Mouse (Mus musculus): Measurements from ENCODE around the gene Thpo. TPM values are rescaled to one million over a fixed set of nuclear protein-coding genes. Genes with fewer than 3 reads are reported as not detected.

The Thpo gene
- total and polyA plus RNA-seq, 2 experiments from 2014 or later = 1.0 to 1.6 TPM

- no peak overlapping the region for H3K4me2 ChIP-seq (ENCODE audit: low read depth, low read length)
- WGBS = 71% methylated on average over 1 of the region's 1 CpGs
- no peak overlapping the region for H3K4me3 ChIP-seq (ENCODE audit: low read length)
- no peak for ATAC-seq
- H3K27ac ChIP-seq = no peak overlapping the region
- no peaks in the 10 kb centered on the region for H3K27me3 ChIP-seq (ENCODE audit: insufficient read depth, low read length)
- H3K9me3 ChIP-seq (ENCODE audit: low read length) = no peaks in the 10 kb centered on the region
- no peak for DNase-seq (ENCODE audit: low spot score)
- H3K4me1 ChIP-seq (ENCODE audit: insufficient read depth, low read length) = no peaks in the 10 kb centered on the region
- H3K9ac ChIP-seq (replicated peaks; ENCODE audit: low read length) = no peak overlapping the region
- TF ChIP-seq CTCF (IDR thresholded peaks at IDR 0.05; ENCODE audit: low read depth) = no peak
- H3K36me3 ChIP-seq (ENCODE audit: insufficient read depth, low read length) = 0 out of 2 replicates have a peak, but pooled peaks cover 3% of the 10 kb centered on the region
Measured at GRCm38 (mm10) chr16:20726384-20726783, 7.9 kb downstream of the Thpo start.

- Histone ChIP-seq H3K9me3 (ENCODE audit: low read length) (no peaks in the 10 kb centered on the region), H3K36me3 (ENCODE audit: insufficient read depth, low read length) (0 out of 2 replicates have a peak, but pooled peaks cover 5% of the 10 kb centered on the region), H3K4me3 (ENCODE audit: low read length) (no peak overlapping the region), H3K4me2 (ENCODE audit: low read depth, low read length) (no peak overlapping the region), H3K27me3 (ENCODE audit: insufficient read depth, low read length) (no peaks in the 10 kb centered on the region), H3K4me1 (ENCODE audit: insufficient read depth, low read length) (no peaks in the 10 kb centered on the region), H3K9ac (replicated peaks; ENCODE audit: low read length) (no peak overlapping the region), H3K27ac (no peak overlapping the region)
- WGBS = 85% methylated on average over 4 of the region's 4 CpGs
- no peak for TF ChIP-seq CTCF (IDR thresholded peaks at IDR 0.05; ENCODE audit: low read depth)
- ATAC-seq = no peak
- DNase-seq (ENCODE audit: low spot score) = no peak
Measured at GRCm38 (mm10) chr16:20725750-20726149, 8.6 kb downstream of the Thpo start.

- H3K36me3 ChIP-seq (ENCODE audit: insufficient read depth, low read length) = 0 out of 2 replicates have a peak, but pooled peaks cover 5% of the 10 kb centered on the region
- no peaks in the 10 kb centered on the region for H3K9me3 ChIP-seq (ENCODE audit: low read length)
- DNase-seq (ENCODE audit: low spot score) (no peak), ATAC-seq (no peak)
- no peak overlapping the region for H3K9ac ChIP-seq (replicated peaks; ENCODE audit: low read length)
- H3K27me3 ChIP-seq (ENCODE audit: insufficient read depth, low read length) = no peaks in the 10 kb centered on the region
- no peak overlapping the region for H3K4me3 ChIP-seq (ENCODE audit: low read length)
- 87% methylated on average over 7 of the region's 7 CpGs for WGBS
- no peak overlapping the region for H3K4me2 ChIP-seq (ENCODE audit: low read depth, low read length)
- no peaks in the 10 kb centered on the region for H3K4me1 ChIP-seq (ENCODE audit: insufficient read depth, low read length)
- TF ChIP-seq CTCF (IDR thresholded peaks at IDR 0.05; ENCODE audit: low read depth) = no peak
- no peak overlapping the region for H3K27ac ChIP-seq
Measured at GRCm38 (mm10) chr16:20725321-20725720, 9.0 kb downstream of the Thpo start.

GRCm38 (mm10) chr16:20724338-20724748 is 10.0 kb downstream of the Thpo start:
- Histone ChIP-seq H3K4me2 (ENCODE audit: low read depth, low read length) (no peak overlapping the region), H3K4me1 (ENCODE audit: insufficient read depth, low read length) (no peaks in the 10 kb centered on the region), H3K9ac (replicated peaks; ENCODE audit: low read length) (no peak overlapping the region), H3K4me3 (ENCODE audit: low read length) (no peak overlapping the region), H3K27ac (no peak overlapping the region), H3K27me3 (ENCODE audit: insufficient read depth, low read length) (no peaks in the 10 kb centered on the region), H3K36me3 (ENCODE audit: insufficient read depth, low read length) (peaks cover 13% of the 10 kb centered on the region; the same call in 1 of the 2 replicates), H3K9me3 (ENCODE audit: low read length) (no peaks in the 10 kb centered on the region)
- WGBS = 30% methylated on average over 5 of the region's 5 CpGs
- DNase-seq (ENCODE audit: low spot score) (peak; percentile 82), ATAC-seq (peak; percentile 77)
- TF ChIP-seq CTCF (IDR thresholded peaks at IDR 0.05; ENCODE audit: low read depth) = peak; percentile 88

- H3K9ac ChIP-seq (replicated peaks; ENCODE audit: low read length) = no peak overlapping the region
- TF ChIP-seq CTCF (IDR thresholded peaks at IDR 0.05; ENCODE audit: low read depth) = no peak
- H3K27ac ChIP-seq = no peak overlapping the region
- no peak overlapping the region for H3K4me3 ChIP-seq (ENCODE audit: low read length)
- H3K36me3 ChIP-seq (ENCODE audit: insufficient read depth, low read length) = peaks cover 13% of the 10 kb centered on the region; the same call in 1 of the 2 replicates
- no peaks in the 10 kb centered on the region for H3K9me3 ChIP-seq (ENCODE audit: low read length)
- 74% methylated on average over 4 of the region's 4 CpGs for WGBS
- DNase-seq (ENCODE audit: low spot score) (no peak), ATAC-seq (no peak)
- no peaks in the 10 kb centered on the region for H3K4me1 ChIP-seq (ENCODE audit: insufficient read depth, low read length)
- no peaks in the 10 kb centered on the region for H3K27me3 ChIP-seq (ENCODE audit: insufficient read depth, low read length)
- no peak overlapping the region for H3K4me2 ChIP-seq (ENCODE audit: low read depth, low read length)
Measured at GRCm38 (mm10) chr16:20723247-20723646, 11.1 kb downstream of the Thpo start.

- DNase-seq (ENCODE audit: low spot score) = no peak
- Histone ChIP-seq H3K27me3 (ENCODE audit: insufficient read depth, low read length) (no peaks in the 10 kb centered on the region), H3K9ac (replicated peaks; ENCODE audit: low read length) (no peak overlapping the region), H3K36me3 (ENCODE audit: insufficient read depth, low read length) (peaks cover 13% of the 10 kb centered on the region; the same call in 1 of the 2 replicates), H3K9me3 (ENCODE audit: low read length) (no peaks in the 10 kb centered on the region), H3K27ac (no peak overlapping the region), H3K4me3 (ENCODE audit: low read length) (no peak overlapping the region), H3K4me2 (ENCODE audit: low read depth, low read length) (no peak overlapping the region), H3K4me1 (ENCODE audit: insufficient read depth, low read length) (no peaks in the 10 kb centered on the region)
- 82% methylated on average over 4 of the region's 4 CpGs for WGBS
- no peak for ATAC-seq
- TF ChIP-seq CTCF (IDR thresholded peaks at IDR 0.05; ENCODE audit: low read depth) = no peak
Measured at GRCm38 (mm10) chr16:20722736-20723135, 11.6 kb downstream of the Thpo start.

- no peak for TF ChIP-seq CTCF (IDR thresholded peaks at IDR 0.05; ENCODE audit: low read depth)
- Histone ChIP-seq H3K4me2 (ENCODE audit: low read depth, low read length) (no peak overlapping the region), H3K9ac (replicated peaks; ENCODE audit: low read length) (no peak overlapping the region), H3K27ac (no peak overlapping the region), H3K36me3 (ENCODE audit: insufficient read depth, low read length) (peaks cover 13% of the 10 kb centered on the region; the same call in 1 of the 2 replicates), H3K9me3 (ENCODE audit: low read length) (no peaks in the 10 kb centered on the region), H3K27me3 (ENCODE audit: insufficient read depth, low read length) (no peaks in the 10 kb centered on the region), H3K4me1 (ENCODE audit: insufficient read depth, low read length) (0 out of 2 replicates have a peak, but pooled peaks cover under 1% of the 10 kb centered on the region), H3K4me3 (ENCODE audit: low read length) (no peak overlapping the region)
- no peak for ATAC-seq
- WGBS = 90% methylated on average over 10 of the region's 10 CpGs
- no peak for DNase-seq (ENCODE audit: low spot score)
Measured at GRCm38 (mm10) chr16:20721808-20722207, 12.5 kb downstream of the Thpo start.
